Mouse (Mus musculus) Patski (cell line): ENCODE results near the gene Specc1. TPM values are rescaled to one million over a fixed set of nuclear protein-coding genes. Genes with fewer than 3 reads are reported as not detected.
A peak's percentile ranks its signal among the peaks of the same experiment; 100 is the strongest.
"Not testable (repeated sequence)": the region's sequence is repeated elsewhere in the genome, so short reads cannot be mapped to it uniquely, and the experiment has no call there.

Experiments used
- ATAC-seq: fragments of 100-300 bp; one replicate; pipeline ENCODE4 v1.8.0; 2021
- CTCF ChIA-PET: fragments of 350-600 bp; sonication (Branson Sonifier 250); formaldehyde crosslinking; loops from one replicate; lab custom pipeline; 2022; ENCODE audit warnings: inconsistent platforms; lab: Charles Lee
- POLR2A ChIA-PET: fragments of 350-600 bp; sonication (Branson Sonifier 250); formaldehyde crosslinking; loops from one replicate; lab custom pipeline; 2022; ENCODE audit warnings: antibody characterized with exemption, inconsistent platforms; lab: Charles Lee
- DNase-seq: peaks from one replicate; pipeline ENCODE4 v3.0.0-alpha.2; 2011; ENCODE audit warnings: low read depth, low spot score
- H3K27me3 ChIP-seq: fragments of 371-371 bp; one replicate; pipeline ENCODE4 v1.5.1; 2021
- CTCF ChIP-seq: fragments of 100-300 bp; IDR thresholded peaks from one replicate; pipeline ENCODE4 v1.5.1; 2021
- in situ Hi-C: fragments of 300-500 bp; cut with MboI; formaldehyde crosslinking; loops from 3 replicates; pipeline ENCODE4 v1.11.1; 2018; ENCODE audit warnings: low pct_unique_long_range_greater_than_20kb, mixed read lengths
- polyA plus RNA-seq: library from polyadenylated mRNA; unstranded; gene quantifications from one replicate; pipeline ENCODE4 v1.2.3, GENCODE M21; 2021

Gene Specc1
- polyA plus RNA-seq, 1 experiment from 2014 or later = 27.8 TPM

- no peak for TF ChIP-seq CTCF
- CTCF ChIA-PET = interaction anchor here (1.2 kb wide), 1 partner anchor 104 kb away, joined by 3 read pairs; no protein-coding TSS in a partner anchor
Measured at GRCm38 (mm10) chr11:61944417-61944816, 12.1 kb upstream of the Specc1 start.

GRCm38 (mm10) chr11:61946608-61947007 is 10.0 kb upstream of the Specc1 start:
- POLR2A ChIA-PET = no interaction called here
- no peak for ATAC-seq
- in situ Hi-C loops = loop anchor here (5.0 to 25.0 kb wide), 3 partner anchors 181 to 641 kb away; no protein-coding TSS in a partner anchor
- no peak for TF ChIP-seq CTCF
- peaks cover 18% of the 10 kb centered on the region for H3K27me3 ChIP-seq
- no peak for DNase-seq
- CTCF ChIA-PET = no interaction called here

More at GRCm38 (mm10) chr11:61944417-61944816, 12.1 kb upstream of the Specc1 start:
- in situ Hi-C loops = loop anchor here (10.0 to 25.0 kb wide), 2 partner anchors 320 to 643 kb away; no protein-coding TSS in a partner anchor
- POLR2A ChIA-PET = no interaction called here
- no peak for ATAC-seq
- DNase-seq = no peak
- peaks cover 18% of the 10 kb centered on the region for H3K27me3 ChIP-seq

GRCm38 (mm10) chr11:61949315-61949714 is 7.2 kb upstream of the Specc1 start:
- ATAC-seq (no peak), DNase-seq (no peak)
- POLR2A ChIA-PET = no interaction called here
- in situ Hi-C loops = loop anchor here (5.0 to 25.0 kb wide), 3 partner anchors 178 to 638 kb away; no protein-coding TSS in a partner anchor
- CTCF ChIA-PET = interaction anchor here (0.7 to 3.3 kb wide), 4 partner anchors 79 to 322 kb away, joined by 3 to 12 read pairs (median 4); no protein-coding TSS in a partner anchor
- TF ChIP-seq CTCF = peak; percentile 37
- peaks cover 18% of the 10 kb centered on the region for H3K27me3 ChIP-seq

- ATAC-seq = no peak
- in situ Hi-C loops = loop anchor here (5.0 kb wide), 2 partner anchors 97 to 332 kb away; partner anchors contain the start of genes Ttc19 and Zswim7
- peak; percentile 96 for TF ChIP-seq CTCF
- no peak for DNase-seq
- H3K27me3 ChIP-seq = peaks cover 18% of the 10 kb centered on the region
- CTCF ChIA-PET = interaction anchor here (1.6 to 3.3 kb wide), 2 partner anchors 93 to 99 kb away, joined by 6 to 12 read pairs; no protein-coding TSS in a partner anchor
- POLR2A ChIA-PET = no interaction called here
Measured at GRCm38 (mm10) chr11:61950632-61951031, 5.9 kb upstream of the Specc1 start.

GRCm38 (mm10) chr11:61955136-61955535 is 1.4 kb upstream of the Specc1 start:
- H3K27me3 ChIP-seq = no peaks in the 10 kb centered on the region
- no peak for DNase-seq
- CTCF ChIA-PET = no interaction called here
- POLR2A ChIA-PET = interaction anchor here (0.5 kb wide), 1 partner anchor 619 kb away, joined by 3 read pairs; the partner anchor contains the start of gene Trpv2
- in situ Hi-C loops = loop anchor here (5.0 kb wide), 1 partner anchor 47 kb away; no protein-coding TSS in a partner anchor
- peak; percentile 47 for ATAC-seq
- TF ChIP-seq CTCF = no peak

GRCm38 (mm10) chr11:61955951-61956350 is 612 bp upstream of the Specc1 start:
- no peak for ATAC-seq
- in situ Hi-C loops = loop anchor here (5.0 kb wide), 1 partner anchor 46 kb away; no protein-coding TSS in a partner anchor
- no peak for DNase-seq
- ChIA-PET POLR2A (interaction anchor here (0.5 kb wide), 1 partner anchor 618 kb away, joined by 3 read pairs; the partner anchor contains the start of gene Trpv2), CTCF (interaction anchor here (1.3 kb wide), 1 partner anchor 27 kb away, joined by 6 read pairs; no protein-coding TSS in a partner anchor)
- no peak for TF ChIP-seq CTCF
- no peaks in the 10 kb centered on the region for H3K27me3 ChIP-seq

- CTCF ChIA-PET = interaction anchor here (0.8 to 1.4 kb wide), 6 partner anchors 14 to 82 kb away, joined by 3 to 6 read pairs (median 4); no protein-coding TSS in a partner anchor
- TF ChIP-seq CTCF = peak; percentile 33
- POLR2A ChIA-PET = interaction anchor here (0.8 kb wide), 1 partner anchor 45 kb away, joined by 10 read pairs; no protein-coding TSS in a partner anchor
- ATAC-seq (no peak), DNase-seq (no peak)
- no peaks in the 10 kb centered on the region for H3K27me3 ChIP-seq
- in situ Hi-C loops = loop anchor here (5.0 kb wide), 1 partner anchor 45 kb away; no protein-coding TSS in a partner anchor
Measured at GRCm38 (mm10) chr11:61957296-61957813, 792 bp downstream of the Specc1 start.

GRCm38 (mm10) chr11:61958706-61959105 is 2.1 kb downstream of the Specc1 start:
- in situ Hi-C loops = loop anchor here (5.0 kb wide), 1 partner anchor 44 kb away; no protein-coding TSS in a partner anchor
- DNase-seq, CTCF ChIA-PET, POLR2A ChIA-PET, ATAC-seq, H3K27me3 ChIP-seq: not testable (repeated sequence)

GRCm38 (mm10) chr11:61960096-61960495 is 3.5 kb downstream of the Specc1 start:
- ATAC-seq (no peak), DNase-seq (no peak)
- CTCF ChIA-PET = interaction anchor here (1.2 to 1.4 kb wide), 2 partner anchors 11 to 19 kb away, joined by 3 to 4 read pairs; no protein-coding TSS in a partner anchor
- TF ChIP-seq CTCF = no peak
- POLR2A ChIA-PET = no interaction called here
- H3K27me3 ChIP-seq = no peaks in the 10 kb centered on the region
- in situ Hi-C loops = no loop called here

GRCm38 (mm10) chr11:61962684-61963083 is 6.1 kb downstream of the Specc1 start:
- no peak for ATAC-seq
- POLR2A ChIA-PET = no interaction called here
- no peak for DNase-seq
- no peak for TF ChIP-seq CTCF
- CTCF ChIA-PET = no interaction called here
- in situ Hi-C loops = no loop called here
- H3K27me3 ChIP-seq = no peaks in the 10 kb centered on the region
